Mouse (Mus musculus): ENCODE data around the gene Lrrc75b.

- no peak for TF ChIP-seq CTCF (IDR thresholded peaks at IDR 0.05)
- TF ChIP-seq EP300 (IDR thresholded peaks at IDR 0.05), result no peak
Observed at GRCm38 (mm10) chr10:75517073-75517757, 42.9 kb downstream of the Lrrc75b start, which contains the start of gene Snrpd3.

All from lung, postnatal 0 days (tissue).